Mouse (Mus musculus): ENCODE data around the gene Myh14.

Gene Myh14

GRCm38 (mm10) chr7:44576333-44576844 is 94.3 kb downstream of the Myh14 start:
- DNase-seq (ENCODE audit: low spot score in 2 of 2): no peak

GRCm38 (mm10) chr7:44572956-44573484 is 97.6 kb downstream of the Myh14 start:
- DNase-seq (ENCODE audit: low spot score in 2 of 2): no peak

- DNase-seq (ENCODE audit: low spot score in 2 of 2): no peak
Measured at GRCm38 (mm10) chr7:44572213-44572701, 98.4 kb downstream of the Myh14 start, which contains the start of gene Napsa. TSS of gene Napsa (plus strand) at chr7:44572380.

GRCm38 (mm10) chr7:44571811-44572210 is 98.8 kb downstream of the Myh14 start:
- no peak for DNase-seq (ENCODE audit: low spot score in 2 of 2)

GRCm38 (mm10) chr7:44570989-44571388 is 99.7 kb downstream of the Myh14 start:
- no peak for DNase-seq (ENCODE audit: low spot score in 2 of 2)

- no peak for DNase-seq (ENCODE audit: low spot score in 2 of 2)
Measured at GRCm38 (mm10) chr7:44568803-44569202, 101.8 kb downstream of the Myh14 start.

- DNase-seq (ENCODE audit: low spot score in 2 of 2): no peak
Measured at GRCm38 (mm10) chr7:44565414-44565813, 105.2 kb downstream of the Myh14 start.

GRCm38 (mm10) chr7:44564486-44564885 is 106.2 kb downstream of the Myh14 start:
- no peak for DNase-seq (ENCODE audit: low spot score in 2 of 2)

GRCm38 (mm10) chr7:44563284-44563683 is 107.4 kb downstream of the Myh14 start:
- no peak for DNase-seq (ENCODE audit: low spot score in 2 of 2)

GRCm38 (mm10) chr7:44560435-44561400 is 109.9 kb downstream of the Myh14 start:
- peak; percentile 48 to 79 for DNase-seq (ENCODE audit: low spot score in 2 of 2)

GRCm38 (mm10) chr7:44557629-44558028 is 113.0 kb downstream of the Myh14 start:
- no peak for DNase-seq (ENCODE audit: low spot score in 2 of 2)
